ENCODE assay signal across 15 mouse cellular contexts in genomic region chr4:95738725-95739124, GRCm38 (mm10).
DNase-seq lines count a peak whose midpoint lies in the region; ATAC-seq and TF ChIP-seq lines count a peak whose summit lies in the region.
"Had no signal": no experiment of that assay in that cellular context is flagged by ENCODE, and none has a peak within 500 bp of the region (broad histone marks: within the 10 kb centered on the region; RNA-seq: fewer than 3 reads in every experiment).

No protein-coding gene starts in this region.

- WGBS in heart, embryonic 12.5 days: 61% methylated on average over 4 of the region's 4 CpGs
- WGBS in liver, embryonic 12.5 days (ENCODE audit: insufficient replicate concordance): 52% methylated on average over 4 of the region's 4 CpGs
- WGBS in forebrain, embryonic 15.5 days: 84% methylated on average over 4 of the region's 4 CpGs

- no peaks in the 10 kb centered on the region for H3K27me3 ChIP-seq in heart, embryonic 12.5 days (replicated peaks)
- H3K27me3 ChIP-seq in testis, adult 2 months (ENCODE audit: control insufficient read depth, insufficient read depth, low read length): no peaks in the 10 kb centered on the region
- no peaks in the 10 kb centered on the region for H3K27me3 ChIP-seq in liver, embryonic 12.5 days (replicated peaks)
- H3K27me3 ChIP-seq in forebrain, embryonic 15.5 days: no peaks in the 10 kb centered on the region
- H3K27me3 ChIP-seq: midbrain, embryonic 12.5 days; neural tube, embryonic 12.5 days had no signal

- intact Hi-C loops in heart, postnatal 14 days (cut with DNase I): loop anchor here (5.0 kb wide), 2 partner anchors 124 to 681 kb away; no protein-coding TSS in a partner anchor

- DNase-seq in heart, postnatal 14 days: no peak
- DNase-seq in testis, postnatal 10 days (ENCODE audit: low spot score): no peak
- no peak for DNase-seq in thymus, postnatal 10 days (ENCODE audit: low spot score in 2 of 2)
- DNase-seq: B cell, adult 2 months; gastrocnemius, postnatal 25 days; right cerebral cortex, adult 18-20 months had no signal

- no peak overlapping the region for H3K9ac ChIP-seq in heart, embryonic 12.5 days
- H3K9ac ChIP-seq in liver, embryonic 12.5 days: no peak overlapping the region
- H3K9ac ChIP-seq in forebrain, embryonic 15.5 days (replicated peaks): no peak overlapping the region
- H3K9ac ChIP-seq: midbrain, embryonic 12.5 days; neural tube, embryonic 12.5 days had no signal

- H3K36me3 ChIP-seq in heart, embryonic 12.5 days: no peaks in the 10 kb centered on the region
- H3K36me3 ChIP-seq in testis, adult 2 months (ENCODE audit: control insufficient read depth, insufficient read depth, low read length): no peaks in the 10 kb centered on the region
- H3K36me3 ChIP-seq in liver, embryonic 12.5 days: no peaks in the 10 kb centered on the region
- no peaks in the 10 kb centered on the region for H3K36me3 ChIP-seq in forebrain, embryonic 15.5 days
- H3K36me3 ChIP-seq: midbrain, embryonic 12.5 days; neural tube, embryonic 12.5 days had no signal

- TF ChIP-seq CTCF in testis, adult 2 months (IDR thresholded peaks at IDR 0.05; ENCODE audit: control insufficient read depth, insufficient read depth, insufficient replicate concordance, low read depth, low read length): no peak

- ATAC-seq in heart, embryonic 12.5 days (ENCODE audit: insufficient number of reproducible peaks, low FRiP score): no peak
- no peak for ATAC-seq in liver, embryonic 12.5 days
- ATAC-seq in megakaryocyte-erythroid progenitor cell, adult 5-6 weeks (replicated peaks; ENCODE audit: low FRiP score, low TSS enrichment, poor library complexity, severe bottlenecking): no peak
- ATAC-seq in forebrain, embryonic 15.5 days (replicated peaks): no peak
- ATAC-seq: inflammation-experienced regulatory T-cells, adult 6 months; lung, postnatal 0 days had no signal

- H3K4me3 ChIP-seq in heart, embryonic 12.5 days: no peak overlapping the region
- no peak overlapping the region for H3K4me3 ChIP-seq in testis, adult 2 months (ENCODE audit: control insufficient read depth, low read depth, low read length)
- H3K4me3 ChIP-seq in liver, embryonic 12.5 days: no peak overlapping the region
- no peak overlapping the region for H3K4me3 ChIP-seq in forebrain, embryonic 15.5 days
- H3K4me3 ChIP-seq: midbrain, embryonic 12.5 days; neural tube, embryonic 12.5 days had no signal

- no peaks in the 10 kb centered on the region for H3K9me3 ChIP-seq in heart, embryonic 12.5 days (replicated peaks)
- no peaks in the 10 kb centered on the region for H3K9me3 ChIP-seq in liver, embryonic 12.5 days (replicated peaks)
- H3K9me3 ChIP-seq in forebrain, embryonic 15.5 days: no peaks in the 10 kb centered on the region
- H3K9me3 ChIP-seq: midbrain, embryonic 12.5 days; neural tube, embryonic 12.5 days had no signal

- peaks cover 46% of the 10 kb centered on the region for H3K4me1 ChIP-seq in heart, embryonic 12.5 days (replicated peaks)
- H3K4me1 ChIP-seq in testis, adult 2 months (ENCODE audit: control insufficient read depth, insufficient read depth, low read length): peaks cover under 1% of the 10 kb centered on the region; the same call in 1 of the 2 replicates
- peaks cover 16% of the 10 kb centered on the region; the same call in 1 of the 2 replicates for H3K4me1 ChIP-seq in liver, embryonic 12.5 days
- peaks cover 5% of the 10 kb centered on the region; the same call in 1 of the 2 replicates for H3K4me1 ChIP-seq in forebrain, embryonic 15.5 days

- no peak overlapping the region for H3K4me2 ChIP-seq in heart, embryonic 12.5 days
- no peak overlapping the region for H3K4me2 ChIP-seq in liver, embryonic 12.5 days
- H3K4me2 ChIP-seq in forebrain, embryonic 15.5 days (replicated peaks): no peak overlapping the region
- H3K4me2 ChIP-seq: midbrain, embryonic 12.5 days; neural tube, embryonic 12.5 days had no signal

- peak overlapping the region; percentile 54; the same call in 1 of the 2 replicates for H3K27ac ChIP-seq in heart, embryonic 12.5 days (ENCODE audit: poor library complexity, severe bottlenecking)
- H3K27ac ChIP-seq in testis, adult 2 months (ENCODE audit: control insufficient read depth, insufficient read depth, low read depth, low read length): peak overlapping the region; percentile 12
- peak overlapping the region; percentile 37; the same call in 1 of the 2 replicates for H3K27ac ChIP-seq in liver, embryonic 12.5 days
- no peak overlapping the region for H3K27ac ChIP-seq in forebrain, embryonic 15.5 days (replicated peaks)
- H3K27ac ChIP-seq: midbrain, embryonic 12.5 days; neural tube, embryonic 12.5 days had no signal

- TF ChIP-seq POLR2A in testis, adult 2 months (IDR thresholded peaks at IDR 0.05; ENCODE audit: control insufficient read depth, low read depth, low read length): no peak
